14 mouse cellular contexts compared by ENCODE assay signal in the genomic region with DNA sequence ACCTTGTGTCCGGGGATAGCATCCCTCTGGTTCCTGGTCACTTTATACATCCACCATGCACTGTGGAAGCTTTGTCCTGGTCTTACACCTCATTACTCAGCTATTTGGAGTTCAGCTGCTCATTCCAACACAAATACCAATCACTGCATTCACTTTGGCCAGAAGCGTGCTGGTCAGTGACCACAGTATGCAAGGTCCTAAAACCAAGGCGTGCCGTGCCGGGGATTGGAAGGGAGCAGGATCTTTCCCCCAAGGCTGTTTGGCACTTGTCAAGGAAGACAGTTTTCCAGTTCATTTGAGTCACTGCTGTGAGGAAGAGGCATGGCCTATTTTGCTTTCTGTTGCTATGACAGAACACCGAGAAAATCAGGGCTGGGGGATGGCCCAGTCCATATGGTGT.
DNase-seq lines count a peak whose midpoint lies in the region; ATAC-seq and TF ChIP-seq lines count a peak whose summit lies in the region.
"Had no signal": no experiment of that assay in that cellular context is flagged by ENCODE, and none has a peak within 500 bp of the region (broad histone marks: within the 10 kb centered on the region; RNA-seq: fewer than 3 reads in every experiment).

No protein-coding gene starts in this region.

- H3K9me3 ChIP-seq in kidney, embryonic 16.5 days (ENCODE audit: low read length): no peaks in the 10 kb centered on the region
- H3K9me3 ChIP-seq: forebrain, embryonic 10.5 days; limb, embryonic 15.5 days had no signal

- TF ChIP-seq POLR2A in kidney, adult 2 months (IDR thresholded peaks at IDR 0.05; ENCODE audit: low read depth, low read length): no peak

- no peaks in the 10 kb centered on the region for H3K27me3 ChIP-seq in kidney, adult 2 months (replicated peaks; ENCODE audit: control insufficient read depth, insufficient read depth, low read length)
- no peaks in the 10 kb centered on the region for H3K27me3 ChIP-seq in kidney, embryonic 16.5 days (ENCODE audit: insufficient read depth, low read length)
- H3K27me3 ChIP-seq: limb, embryonic 15.5 days had no signal

- H3K36me3 ChIP-seq in kidney, adult 2 months (ENCODE audit: control insufficient read depth, insufficient read depth, low read length): no peaks in the 10 kb centered on the region
- no peaks in the 10 kb centered on the region for H3K36me3 ChIP-seq in kidney, embryonic 16.5 days (ENCODE audit: insufficient read depth, low read length)
- H3K36me3 ChIP-seq: forebrain, embryonic 10.5 days; limb, embryonic 15.5 days had no signal

- intact Hi-C loops in gastrocnemius, postnatal 36 days (cut with DNase I): loop anchor here (10.0 kb wide), 1 partner anchor 232 kb away; the partner anchor contains the start of genes Fam118b and Rpusd4
- intact Hi-C loops in heart, postnatal 25 days (cut with DNase I): no loop called here

- no peaks in the 10 kb centered on the region; the same call in 1 of the 2 replicates for H3K4me1 ChIP-seq in kidney, adult 2 months (ENCODE audit: control insufficient read depth, insufficient read depth, low read length)
- no peaks in the 10 kb centered on the region for H3K4me1 ChIP-seq in kidney, embryonic 16.5 days (ENCODE audit: insufficient read depth, low read length)
- H3K4me1 ChIP-seq: limb, embryonic 15.5 days had no signal

- peak overlapping the region; percentile 42 for H3K27ac ChIP-seq in kidney, adult 2 months (ENCODE audit: insufficient read depth, low read depth, low read length)
- H3K27ac ChIP-seq in kidney, embryonic 16.5 days (ENCODE audit: low read length): no peak overlapping the region
- H3K27ac ChIP-seq: forebrain, embryonic 10.5 days; hindbrain, embryonic 14.5 days; limb, embryonic 15.5 days had no signal

- no peak for ATAC-seq in kidney, embryonic 16.5 days (ENCODE audit: low FRiP score, low TSS enrichment)
- ATAC-seq: intestine, embryonic 16.5 days had no signal

- TF ChIP-seq CTCF in kidney, adult 2 months (conservative IDR thresholded peaks at IDR 0.05; ENCODE audit: insufficient read depth, insufficient read length, low read depth, low read length): no peak

- no peak overlapping the region for H3K4me3 ChIP-seq in kidney, adult 2 months (ENCODE audit: insufficient read depth, low read depth, low read length)
- no peak overlapping the region for H3K4me3 ChIP-seq in kidney, embryonic 16.5 days (ENCODE audit: low read length)
- H3K4me3 ChIP-seq: forebrain, embryonic 10.5 days; limb, embryonic 15.5 days had no signal

- H3K4me2 ChIP-seq in kidney, embryonic 16.5 days (replicated peaks; ENCODE audit: low read depth, low read length): no peak overlapping the region
- H3K4me2 ChIP-seq: hindbrain, embryonic 14.5 days; limb, embryonic 15.5 days had no signal

- no peak overlapping the region for H3K9ac ChIP-seq in kidney, embryonic 16.5 days (replicated peaks; ENCODE audit: low read length)
- H3K9ac ChIP-seq: hindbrain, embryonic 14.5 days; limb, embryonic 15.5 days had no signal

- DNase-seq in adrenal gland, postnatal 14 days: peak; percentile 54
- DNase-seq in adrenal gland, postnatal 25 days: no peak
- peak; percentile 57 for DNase-seq in kidney, adult 2 months
- peak; percentile 87 for DNase-seq in 3134 (ENCODE audit: extremely low read depth, insufficient read length, low spot score)
- DNase-seq in brain, adult 2 months (ENCODE audit: low read depth, low spot score): peak; percentile 44
- DNase-seq in gastrocnemius, postnatal 36 days: no peak
- DNase-seq in heart, postnatal 25 days (ENCODE audit: low spot score): no peak
- DNase-seq: B cell, adult 2 months; thymus, adult 18-20 months had no signal

- 43% methylated on average over 6 of the region's 6 CpGs for WGBS in kidney, adult 2 months
- 62% methylated on average over 6 of the region's 6 CpGs for WGBS in kidney, embryonic 16.5 days

Comparison
In these comparisons a context has a peak if more than half of its experiments do, and no peak if none do; other contexts are left out.
1. DNase-seq: peak in adrenal gland, postnatal 14 days (single experiment), kidney, adult 2 months (single experiment), 3134 (single experiment) and brain, adult 2 months (single experiment); none in adrenal gland, postnatal 25 days (single experiment), gastrocnemius, postnatal 36 days (0 of 2) and heart, postnatal 25 days (single experiment).